36 mouse cellular contexts compared by ENCODE assay signal in genomic region chr6:125317077-125317476, GRCm38 (mm10). TPM values are rescaled to one million over a fixed set of nuclear protein-coding genes. Genes with fewer than 3 reads are reported as not detected.
"Had no signal": no experiment of that assay in that cellular context is flagged by ENCODE, and none has a peak within 500 bp of the region (broad histone marks: within the 10 kb centered on the region; RNA-seq: fewer than 3 reads in every experiment).

No protein-coding gene starts in this region.

- ATAC-seq: hindbrain, embryonic 16.5 days; inflammation-experienced regulatory T-cells, adult 6 months; intestine, embryonic 15.5 days; intestine, postnatal 0 days; liver, embryonic 12.5 days had no signal

- H3K36me3 ChIP-seq: hindbrain, embryonic 12.5 days; intestine, embryonic 15.5 days; liver, embryonic 12.5 days had no signal

- H3K27ac ChIP-seq: heart, adult 2 months; hindbrain, embryonic 10.5 days; hindbrain, embryonic 12.5 days; hindbrain, embryonic 14.5 days; intestine, embryonic 15.5 days; layer of hippocampus, adult 2 months; limb, embryonic 13.5 days; limb, embryonic 15.5 days; liver, embryonic 12.5 days had no signal

- H3K9ac ChIP-seq: heart, embryonic 12.5 days; hindbrain, embryonic 12.5 days; hindbrain, embryonic 14.5 days; intestine, embryonic 15.5 days; limb, embryonic 13.5 days; limb, embryonic 15.5 days; liver, embryonic 12.5 days had no signal

- H3K4me2 ChIP-seq: heart, embryonic 12.5 days; hindbrain, embryonic 12.5 days; hindbrain, embryonic 14.5 days; intestine, embryonic 15.5 days; limb, embryonic 13.5 days; limb, embryonic 15.5 days; liver, embryonic 12.5 days had no signal

- DNase-seq: gastrocnemius, postnatal 10 days; gastrocnemius, postnatal 25 days; heart, adult 2 months; heart, postnatal 10 days; heart, postnatal 4 days; kidney, adult 18-20 months; kidney, adult 8-10 months; kidney, postnatal 10 days; kidney, postnatal 25 days; kidney, postnatal 4 days; layer of hippocampus, postnatal 36 days; left cerebral cortex, postnatal 4 days had no signal

- H3K9me3 ChIP-seq: heart, embryonic 12.5 days; hindbrain, embryonic 10.5 days; hindbrain, embryonic 12.5 days; intestine, embryonic 15.5 days; limb, embryonic 13.5 days; limb, embryonic 15.5 days; liver, embryonic 12.5 days had no signal

- H3K4me3 ChIP-seq: heart, adult 2 months; heart, embryonic 12.5 days; hindbrain, embryonic 10.5 days; hindbrain, embryonic 12.5 days; intestine, embryonic 15.5 days; layer of hippocampus, adult 2 months; limb, embryonic 13.5 days; limb, embryonic 15.5 days; liver, embryonic 12.5 days had no signal

RNA-seq across cellular contexts. Expression of gene Scnn1a, which starts 3.4 kb away (rescaled TPM):
- polyA plus RNA-seq: inflammation-experienced regulatory T-cells, adult 6 months had no signal

RNA-seq across cellular contexts. Expression of gene Tuba3a, which starts 31.2 kb away (rescaled TPM):
- total RNA-seq: gastrocnemius, postnatal 10 days; gastrocnemius, postnatal 25 days; gastrocnemius, postnatal 4 days; granulocyte monocyte progenitor cell, adult 5-6 weeks; heart, adult 2 months; heart, postnatal 10 days; heart, postnatal 25 days; heart, postnatal 4 days; layer of hippocampus, adult 2 months; layer of hippocampus, postnatal 14 days; layer of hippocampus, postnatal 36 days; left cerebral cortex, adult 18-20 months; left cerebral cortex, adult 8-10 months; left cerebral cortex, postnatal 10 days; left cerebral cortex, postnatal 25 days; left cerebral cortex, postnatal 4 days; liver, adult 2 months had no signal
- polyA plus RNA-seq: heart, embryonic 12.5 days; heart, embryonic 14.5 days; heart, embryonic 16.5 days; hindbrain, embryonic 10.5 days; hindbrain, embryonic 12.5 days; hindbrain, embryonic 14.5 days; intestine, embryonic 15.5 days; intestine, postnatal 0 days; kidney, embryonic 14.5 days; limb, embryonic 15.5 days; liver, adult 2 months; liver, embryonic 12.5 days had no signal
